Mouse (Mus musculus): ENCODE data around the gene Tmem203. TPM values are rescaled to one million over a fixed set of nuclear protein-coding genes. Genes with fewer than 3 reads are reported as not detected.
A peak's percentile ranks its signal among the peaks of the same experiment; 100 is the strongest.

The Tmem203 gene
- polyA plus RNA-seq, 1 experiment from 2014 or later, result 16.4 TPM

GRCm38 (mm10) chr2:25290101-25290815 lies 35.0 kb downstream of the Tmem203 start:
- Histone ChIP-seq H3K4me1 (ENCODE audit: insufficient read depth) (0 out of 2 replicates have a peak, but pooled peaks cover 2% of the 10 kb centered on the region), H3K36me3 (ENCODE audit: insufficient read depth) (peaks cover 11% of the 10 kb centered on the region), H3K4me3 (ENCODE audit: low read depth, low read length) (peak overlapping the region; percentile 12; the same call in 1 of the 2 replicates), H3K27ac (ENCODE audit: low read depth) (no peak overlapping the region), H3K4me2 (peak overlapping the region; percentile 19; the same call in 1 of the 2 replicates), H3K9ac (no peak overlapping the region), H3K9me3 (ENCODE audit: low read depth, low read length) (no peaks in the 10 kb centered on the region), H3K27me3 (ENCODE audit: insufficient read depth, low read length) (peaks cover 58% of the 10 kb centered on the region)
- ATAC-seq (ENCODE audit: insufficient read depth) (no peak), DNase-seq (no peak)
- TF ChIP-seq CTCF (IDR thresholded peaks at IDR 0.05; ENCODE audit: low read depth), result no peak
- WGBS, result 3% methylated on average over 54 of the region's 54 CpGs

- no peak overlapping the region for H3K9ac ChIP-seq
- 0 out of 2 replicates have a peak, but pooled peaks cover 2% of the 10 kb centered on the region for H3K4me1 ChIP-seq (ENCODE audit: insufficient read depth)
- H3K27me3 ChIP-seq (ENCODE audit: insufficient read depth, low read length), result peaks cover 58% of the 10 kb centered on the region
- H3K36me3 ChIP-seq (ENCODE audit: insufficient read depth), result peaks cover 6% of the 10 kb centered on the region
- H3K27ac ChIP-seq (ENCODE audit: low read depth), result no peak overlapping the region
- ATAC-seq (ENCODE audit: insufficient read depth), result no peak
- TF ChIP-seq CTCF (IDR thresholded peaks at IDR 0.05; ENCODE audit: low read depth), result no peak
- peak overlapping the region; percentile 19; the same call in 1 of the 2 replicates for H3K4me2 ChIP-seq
- DNase-seq, result no peak
- no peaks in the 10 kb centered on the region for H3K9me3 ChIP-seq (ENCODE audit: low read depth, low read length)
- whole genome bisulfite sequencing, result 0% methylated on average over 18 of the region's 18 CpGs
- H3K4me3 ChIP-seq (ENCODE audit: low read depth, low read length), result no peak overlapping the region; the same call in 1 of the 2 replicates
Measured at GRCm38 (mm10) chr2:25290816-25291130, 35.5 kb downstream of the Tmem203 start.

DNA sequence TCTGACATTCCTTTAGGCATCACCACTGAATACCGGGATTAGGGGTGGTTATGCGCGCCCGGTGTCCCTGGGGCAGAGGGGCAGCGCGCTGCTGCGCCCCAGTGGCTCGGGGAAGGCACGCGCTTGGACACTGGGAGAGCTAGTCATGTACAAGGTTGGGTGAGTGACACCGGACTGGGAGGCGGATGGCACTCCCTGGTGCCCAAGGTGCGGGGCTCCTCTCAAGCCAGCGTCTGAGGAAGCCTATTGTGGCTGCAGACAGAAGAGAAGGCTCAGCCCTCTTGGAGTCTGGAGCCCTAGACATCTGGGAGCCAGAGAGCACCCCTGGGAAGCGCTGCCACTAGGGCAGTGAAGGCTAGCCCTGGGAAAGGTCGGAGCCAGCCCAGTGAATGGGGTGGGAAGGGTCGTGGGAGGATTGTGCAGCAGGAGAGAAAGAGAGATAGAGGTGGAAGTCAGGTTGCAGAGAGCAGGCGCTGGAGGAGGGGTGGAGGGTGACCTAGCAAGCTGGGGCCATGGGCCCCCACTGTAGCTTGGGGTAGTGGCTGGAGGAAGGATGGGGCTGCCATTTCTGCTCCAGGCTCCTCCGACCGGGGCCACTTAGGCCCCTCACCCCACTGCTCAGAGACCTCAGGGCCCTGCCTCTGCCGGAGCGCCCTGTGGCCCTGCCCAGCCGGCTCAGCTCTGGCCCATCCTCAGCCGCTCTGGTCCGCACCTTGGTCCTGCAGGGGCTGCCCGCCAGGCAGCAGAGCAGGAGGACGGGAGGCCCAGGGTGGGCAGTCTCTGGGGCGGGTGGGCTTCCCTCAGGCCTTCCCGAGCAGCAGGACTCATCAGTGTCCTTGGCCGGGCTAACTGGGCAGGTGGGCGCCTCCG lies 36.2 kb downstream of the Tmem203 start:
- TF ChIP-seq CTCF (IDR thresholded peaks at IDR 0.05; ENCODE audit: low read depth), result no peak
- Histone ChIP-seq H3K36me3 (ENCODE audit: insufficient read depth) (no peaks in the 10 kb centered on the region), H3K4me3 (ENCODE audit: low read depth, low read length) (peak overlapping the region; percentile 32), H3K4me1 (ENCODE audit: insufficient read depth) (0 out of 2 replicates have a peak, but pooled peaks cover 2% of the 10 kb centered on the region), H3K4me2 (peak overlapping the region; percentile 56; the same call in 1 of the 2 replicates), H3K27ac (ENCODE audit: low read depth) (no peak overlapping the region), H3K27me3 (ENCODE audit: insufficient read depth, low read length) (peaks cover 58% of the 10 kb centered on the region), H3K9ac (peak overlapping the region; percentile 6; the same call in 1 of the 2 replicates), H3K9me3 (ENCODE audit: low read depth, low read length) (no peaks in the 10 kb centered on the region)
- no peak for DNase-seq
- 7% methylated on average over 31 of the region's 32 CpGs for WGBS
- no peak; the same call in 1 of the 2 replicates for ATAC-seq (ENCODE audit: insufficient read depth)

- H3K36me3 ChIP-seq (ENCODE audit: insufficient read depth), result no peaks in the 10 kb centered on the region
- no peak for TF ChIP-seq CTCF (IDR thresholded peaks at IDR 0.05; ENCODE audit: low read depth)
- H3K9me3 ChIP-seq (ENCODE audit: low read depth, low read length), result no peaks in the 10 kb centered on the region
- H3K4me1 ChIP-seq (ENCODE audit: insufficient read depth), result 0 out of 2 replicates have a peak, but pooled peaks cover 2% of the 10 kb centered on the region
- H3K4me3 ChIP-seq (ENCODE audit: low read depth, low read length), result peak overlapping the region; percentile 32
- peak overlapping the region; percentile 56 for H3K4me2 ChIP-seq
- H3K27ac ChIP-seq (ENCODE audit: low read depth), result no peak overlapping the region
- H3K9ac ChIP-seq, result peak overlapping the region; percentile 6; the same call in 1 of the 2 replicates
- peaks cover 63% of the 10 kb centered on the region for H3K27me3 ChIP-seq (ENCODE audit: insufficient read depth, low read length)
- DNase-seq, result peak; percentile 24
- ATAC-seq (ENCODE audit: insufficient read depth), result no peak; the same call in 1 of the 2 replicates
- 4% methylated on average over 29 of the region's 43 CpGs for WGBS
Measured at GRCm38 (mm10) chr2:25292054-25292544, 36.9 kb downstream of the Tmem203 start.

DNA sequence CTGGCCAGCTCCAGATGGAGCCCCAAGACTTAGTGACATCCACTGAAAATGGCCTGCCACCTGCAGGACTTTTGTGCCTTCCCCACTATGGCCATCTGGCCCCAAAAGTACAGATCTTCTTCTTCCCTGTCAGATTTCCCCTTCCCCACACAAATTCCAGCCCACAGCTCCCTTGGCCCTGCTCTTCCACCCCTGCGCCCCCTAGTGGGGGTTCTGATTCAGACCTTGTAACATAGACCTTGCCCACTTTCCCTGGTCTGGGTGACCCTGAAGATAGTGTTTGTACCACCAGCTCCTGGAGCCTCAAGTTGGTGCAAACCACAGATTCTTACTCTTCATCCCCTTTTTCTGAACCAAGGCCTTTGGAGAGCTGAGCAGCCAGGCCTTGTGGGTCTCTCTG lies 37.6 kb downstream of the Tmem203 start:
- H3K36me3 ChIP-seq (ENCODE audit: insufficient read depth), result no peaks in the 10 kb centered on the region
- H3K4me2 ChIP-seq, result no peak overlapping the region
- H3K27ac ChIP-seq (ENCODE audit: low read depth), result no peak overlapping the region
- H3K9me3 ChIP-seq (ENCODE audit: low read depth, low read length), result no peaks in the 10 kb centered on the region
- no peak overlapping the region; the same call in 1 of the 2 replicates for H3K4me3 ChIP-seq (ENCODE audit: low read depth, low read length)
- DNase-seq (peak; percentile 86), ATAC-seq (ENCODE audit: insufficient read depth) (peak; percentile 46; the same call in 1 of the 2 replicates)
- peak; percentile 88 for TF ChIP-seq CTCF (IDR thresholded peaks at IDR 0.05; ENCODE audit: low read depth)
- no peaks in the 10 kb centered on the region for H3K4me1 ChIP-seq (ENCODE audit: insufficient read depth)
- no peak overlapping the region for H3K9ac ChIP-seq
- WGBS, result 0% methylated on average over 1 of the region's 1 CpGs
- peaks cover 65% of the 10 kb centered on the region for H3K27me3 ChIP-seq (ENCODE audit: insufficient read depth, low read length)

DNA sequence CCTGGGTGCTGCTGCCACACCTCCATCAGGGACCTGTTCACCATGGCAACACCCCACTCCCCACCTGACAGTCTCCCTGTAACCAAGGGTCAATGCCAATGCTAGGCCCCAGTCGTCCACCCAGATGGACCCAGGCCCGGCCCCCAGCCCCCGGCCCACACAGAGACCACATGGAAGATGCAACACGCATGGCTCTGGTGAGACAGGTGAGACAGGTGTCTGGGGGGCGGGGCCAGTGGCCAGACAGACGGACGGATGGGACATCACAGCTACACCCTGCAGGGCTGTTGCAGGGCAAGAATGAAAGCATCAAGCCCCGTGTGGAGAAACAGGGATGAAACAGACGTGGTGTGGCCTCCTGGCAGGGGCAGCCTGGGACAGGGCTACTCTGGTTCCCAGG lies 38.5 kb downstream of the Tmem203 start:
- H3K27me3 ChIP-seq (ENCODE audit: insufficient read depth, low read length), result peaks cover 57% of the 10 kb centered on the region

More for the DNA sequence above, 38.5 kb downstream of the Tmem203 start:
- 64% methylated on average over 9 of the region's 9 CpGs for WGBS
- no peaks in the 10 kb centered on the region for H3K36me3 ChIP-seq (ENCODE audit: insufficient read depth)
- ATAC-seq (ENCODE audit: insufficient read depth) (no peak), DNase-seq (no peak)
- TF ChIP-seq CTCF (IDR thresholded peaks at IDR 0.05; ENCODE audit: low read depth), result no peak
- no peak overlapping the region for H3K9ac ChIP-seq
- H3K4me1 ChIP-seq (ENCODE audit: insufficient read depth), result no peaks in the 10 kb centered on the region
- H3K4me3 ChIP-seq (ENCODE audit: low read depth, low read length), result no peak overlapping the region
- H3K4me2 ChIP-seq, result no peak overlapping the region
- H3K9me3 ChIP-seq (ENCODE audit: low read depth, low read length), result no peaks in the 10 kb centered on the region
- H3K27ac ChIP-seq (ENCODE audit: low read depth), result no peak overlapping the region

Measured in lung, embryonic 14.5 days (tissue).